Comparison of ENCODE assay signal across 8 mouse cellular contexts in genomic region chr12:71217866-71218522, GRCm38 (mm10).
DNase-seq lines count a peak whose midpoint lies in the region; ATAC-seq and TF ChIP-seq lines count a peak whose summit lies in the region.

No protein-coding gene starts in this region.

- H3K4me3 ChIP-seq in kidney, adult 2 months (ENCODE audit: insufficient read depth, low read depth, low read length) = no peak overlapping the region

- peak; percentile 9 for DNase-seq in kidney, adult 2 months
- no peak for DNase-seq in kidney, adult 8-10 months
- DNase-seq in Muller cell, postnatal 12 days (ENCODE audit: inconsistent ontology term) = peak; percentile 82
- peak; percentile 17 for DNase-seq in cerebellum, adult 9-10 months
- DNase-seq in heart, postnatal 25 days (ENCODE audit: low spot score) = peak; percentile 10
- DNase-seq in layer of hippocampus, postnatal 14 days (ENCODE audit: low spot score in 2 of 2) = no peak

- ATAC-seq in neutrophil, adult 5-6 weeks (ENCODE audit: extremely low read depth, insufficient number of reproducible peaks, low FRiP score, poor library complexity, severe bottlenecking) = 0 out of 2 replicates have a peak, but pooled peaks have one; percentile 9
- no peak for ATAC-seq in megakaryocyte-erythroid progenitor cell, adult 5-6 weeks (replicated peaks; ENCODE audit: low FRiP score, low TSS enrichment, poor library complexity, severe bottlenecking)

- H3K36me3 ChIP-seq in kidney, adult 2 months (ENCODE audit: control insufficient read depth, insufficient read depth, low read length) = no peaks in the 10 kb centered on the region

- TF ChIP-seq POLR2A in kidney, adult 2 months (IDR thresholded peaks at IDR 0.05; ENCODE audit: low read depth, low read length) = no peak

- whole genome bisulfite sequencing in kidney, adult 2 months = 68% methylated on average over 6 of the region's 6 CpGs

- H3K4me1 ChIP-seq in kidney, adult 2 months (ENCODE audit: control insufficient read depth, insufficient read depth, low read length) = no peaks in the 10 kb centered on the region

- no peaks in the 10 kb centered on the region for H3K27me3 ChIP-seq in kidney, adult 2 months (replicated peaks; ENCODE audit: control insufficient read depth, insufficient read depth, low read length)

- H3K27ac ChIP-seq in kidney, adult 2 months (ENCODE audit: insufficient read depth, low read depth, low read length) = no peak overlapping the region

- TF ChIP-seq CTCF in kidney, adult 2 months (conservative IDR thresholded peaks at IDR 0.05; ENCODE audit: insufficient read depth, insufficient read length, low read depth, low read length) = no peak

- intact Hi-C loops in heart, postnatal 25 days (cut with DNase I) = no loop called here

Comparison
In these comparisons a context has a peak if more than half of its experiments do, and no peak if none do; other contexts are left out.
1. DNase-seq: peak in kidney, adult 2 months (single experiment), Muller cell, postnatal 12 days (single experiment), cerebellum, adult 9-10 months (single experiment) and heart, postnatal 25 days (single experiment); none in kidney, adult 8-10 months (0 of 2) and layer of hippocampus, postnatal 14 days (0 of 2).